17 mouse cellular contexts compared by ENCODE assay signal in genomic region chr6:51181905-51182304, GRCm38 (mm10).
DNase-seq lines count a peak whose midpoint lies in the region; ATAC-seq and TF ChIP-seq lines count a peak whose summit lies in the region.
"Had no signal": no experiment of that assay in that cellular context is flagged by ENCODE, and none has a peak within 500 bp of the region (broad histone marks: within the 10 kb centered on the region; RNA-seq: fewer than 3 reads in every experiment).

No protein-coding gene starts in this region.

- no peak for TF ChIP-seq POLR2A in lung, adult 2 months (IDR thresholded peaks at IDR 0.05; ENCODE audit: borderline replicate concordance, extremely low read depth, low read depth, low read length)

- peaks cover 91% of the 10 kb centered on the region for H3K27me3 ChIP-seq in forebrain, postnatal 0 days (ENCODE audit: insufficient read depth, low read length)
- peaks cover 78% of the 10 kb centered on the region for H3K27me3 ChIP-seq in forebrain, embryonic 14.5 days (replicated peaks; ENCODE audit: control insufficient read depth, insufficient read depth, low read length)
- peaks cover 74% of the 10 kb centered on the region for H3K27me3 ChIP-seq in lung, embryonic 14.5 days (ENCODE audit: insufficient read depth, low read length)
- peaks cover 19% of the 10 kb centered on the region for H3K27me3 ChIP-seq in limb, embryonic 10.5 days (ENCODE audit: low read depth, poor library complexity, severe bottlenecking)

- no peaks in the 10 kb centered on the region for H3K9me3 ChIP-seq in forebrain, postnatal 0 days (ENCODE audit: low read length)
- H3K9me3 ChIP-seq in forebrain, embryonic 14.5 days (replicated peaks; ENCODE audit: control insufficient read depth, low read length): no peaks in the 10 kb centered on the region
- H3K9me3 ChIP-seq in lung, embryonic 14.5 days (ENCODE audit: low read depth, low read length): no peaks in the 10 kb centered on the region
- no peaks in the 10 kb centered on the region for H3K9me3 ChIP-seq in ES-E14 (ENCODE audit: control insufficient read depth, insufficient read depth, low read depth, low read length)
- no peaks in the 10 kb centered on the region for H3K9me3 ChIP-seq in limb, embryonic 10.5 days (replicated peaks)
- H3K9me3 ChIP-seq: embryonic facial prominence, embryonic 10.5 days; forebrain, embryonic 13.5 days; heart, embryonic 10.5 days; heart, embryonic 15.5 days; hindbrain, embryonic 15.5 days; intestine, embryonic 15.5 days had no signal

- no peaks in the 10 kb centered on the region for H3K4me1 ChIP-seq in forebrain, postnatal 0 days (ENCODE audit: insufficient read depth)
- no peaks in the 10 kb centered on the region for H3K4me1 ChIP-seq in forebrain, embryonic 14.5 days (ENCODE audit: control insufficient read depth, insufficient read depth, low read length)
- no peaks in the 10 kb centered on the region for H3K4me1 ChIP-seq in lung, embryonic 14.5 days (ENCODE audit: insufficient read depth)
- no peaks in the 10 kb centered on the region for H3K4me1 ChIP-seq in lung, adult 2 months (ENCODE audit: control insufficient read depth, insufficient read depth, low read length)
- 0 out of 4 replicates have a peak, but pooled peaks cover 0 to 2% of the 10 kb centered on the region in 2 experiments for H3K4me1 ChIP-seq in ES-E14 (ENCODE audit: control insufficient read depth in 2 of 2, insufficient read depth in 2 of 2, low read length in 2 of 2, poor library complexity in 1 of 2)
- peaks cover 77% of the 10 kb centered on the region for H3K4me1 ChIP-seq in limb, embryonic 10.5 days
- H3K4me1 ChIP-seq: forebrain, embryonic 13.5 days; heart, embryonic 10.5 days; hindbrain, embryonic 15.5 days; intestine, embryonic 15.5 days had no signal

- H3K4me2 ChIP-seq in forebrain, postnatal 0 days (ENCODE audit: low read depth): no peak overlapping the region
- H3K4me2 ChIP-seq in forebrain, embryonic 14.5 days (ENCODE audit: low read length): no peak overlapping the region
- H3K4me2 ChIP-seq in lung, embryonic 14.5 days: no peak overlapping the region
- H3K4me2 ChIP-seq: forebrain, embryonic 13.5 days; heart, embryonic 15.5 days; hindbrain, embryonic 15.5 days; intestine, embryonic 15.5 days had no signal

- no peaks in the 10 kb centered on the region for H3K36me3 ChIP-seq in forebrain, postnatal 0 days (ENCODE audit: insufficient read depth)
- no peaks in the 10 kb centered on the region for H3K36me3 ChIP-seq in forebrain, embryonic 14.5 days (ENCODE audit: control insufficient read depth, insufficient read depth, low read length)
- H3K36me3 ChIP-seq in lung, embryonic 14.5 days (ENCODE audit: insufficient read depth): no peaks in the 10 kb centered on the region
- no peaks in the 10 kb centered on the region for H3K36me3 ChIP-seq in ES-E14 (ENCODE audit: control insufficient read depth, insufficient read depth, low read length, poor library complexity, severe bottlenecking)
- no peaks in the 10 kb centered on the region for H3K36me3 ChIP-seq in limb, embryonic 10.5 days
- H3K36me3 ChIP-seq: embryonic facial prominence, embryonic 10.5 days; heart, embryonic 10.5 days; heart, embryonic 15.5 days; hindbrain, embryonic 15.5 days; intestine, embryonic 15.5 days had no signal

- in situ Hi-C loops in ES-E14 (cut with MboI; ENCODE audit: low sequenced_read_pairs in 2 of 2, unreplicated experiment in 2 of 2): no loop called here

- TF ChIP-seq CTCF in forebrain, postnatal 0 days (IDR thresholded peaks at IDR 0.05; ENCODE audit: low read depth): no peak
- TF ChIP-seq CTCF in lung, embryonic 14.5 days (IDR thresholded peaks at IDR 0.05; ENCODE audit: low read depth): no peak
- TF ChIP-seq CTCF in lung, adult 2 months (IDR thresholded peaks at IDR 0.05; ENCODE audit: insufficient read depth, low read length): no peak

- no peak for ATAC-seq in forebrain, postnatal 0 days
- no peak for ATAC-seq in forebrain, embryonic 14.5 days
- ATAC-seq in lung, embryonic 14.5 days (ENCODE audit: insufficient read depth): no peak
- ATAC-seq: forebrain, embryonic 13.5 days; intestine, embryonic 15.5 days had no signal

- no peak overlapping the region for H3K27ac ChIP-seq in forebrain, postnatal 0 days (ENCODE audit: low read depth, low read length)
- H3K27ac ChIP-seq in forebrain, embryonic 14.5 days (ENCODE audit: low read depth, low read length): no peak overlapping the region
- no peak overlapping the region for H3K27ac ChIP-seq in lung, embryonic 14.5 days (ENCODE audit: low read depth)
- no peak overlapping the region for H3K27ac ChIP-seq in ES-E14 (ENCODE audit: insufficient read depth, low read depth, low read length, poor library complexity, severe bottlenecking)
- H3K27ac ChIP-seq in limb, embryonic 10.5 days: peak overlapping the region; percentile 91
- H3K27ac ChIP-seq: embryonic facial prominence, embryonic 10.5 days; forebrain, embryonic 13.5 days; heart, embryonic 10.5 days; heart, embryonic 15.5 days; hindbrain, embryonic 15.5 days; intestine, embryonic 15.5 days had no signal

- H3K9ac ChIP-seq in forebrain, postnatal 0 days: no peak overlapping the region
- no peak overlapping the region for H3K9ac ChIP-seq in forebrain, embryonic 14.5 days (ENCODE audit: low read length)
- H3K9ac ChIP-seq in lung, embryonic 14.5 days: no peak overlapping the region
- H3K9ac ChIP-seq in ES-E14 (ENCODE audit: insufficient read depth, low read depth, low read length, poor library complexity, severe bottlenecking): no peak overlapping the region
- H3K9ac ChIP-seq: forebrain, embryonic 13.5 days; heart, embryonic 15.5 days; hindbrain, embryonic 15.5 days; intestine, embryonic 15.5 days had no signal

- WGBS in forebrain, postnatal 0 days: 26% methylated on average over 10 of the region's 10 CpGs
- 23% methylated on average over 10 of the region's 10 CpGs for WGBS in forebrain, embryonic 14.5 days
- WGBS in lung, embryonic 14.5 days: 24% methylated on average over 10 of the region's 10 CpGs
- 30% methylated on average over 10 of the region's 10 CpGs for WGBS in lung, adult 2 months
- WGBS in limb, embryonic 10.5 days: 23% methylated on average over 10 of the region's 10 CpGs

- DNase-seq in forebrain, postnatal 0 days: peak; percentile 51
- DNase-seq in forebrain, embryonic 14.5 days (ENCODE audit: low spot score): no peak
- peak; percentile 40 for DNase-seq in lung, embryonic 14.5 days
- no peak for DNase-seq in lung, adult 2 months
- DNase-seq in ES-E14 (ENCODE audit: low read depth, low spot score): no peak
- DNase-seq in limb, embryonic 10.5 days (ENCODE audit: low spot score): no peak
- no peak for DNase-seq in left cerebral cortex, adult 8-10 months (ENCODE audit: low spot score in 2 of 2)
- DNase-seq: adrenal gland, adult 2 months; adrenal gland, postnatal 25 days; cerebellum, adult 2 months; heart, postnatal 14 days had no signal

- H3K4me3 ChIP-seq in forebrain, postnatal 0 days (ENCODE audit: low read depth, low read length): no peak overlapping the region
- no peak overlapping the region for H3K4me3 ChIP-seq in forebrain, embryonic 14.5 days (ENCODE audit: low read depth, low read length)
- H3K4me3 ChIP-seq in lung, embryonic 14.5 days (ENCODE audit: low read depth, low read length): no peak overlapping the region
- no peak overlapping the region for H3K4me3 ChIP-seq in lung, adult 2 months (replicated peaks; ENCODE audit: extremely low read depth, low read depth, low read length)
- H3K4me3 ChIP-seq in ES-E14 (ENCODE audit: insufficient read depth in 1 of 2, low read depth in 1 of 2, low read length in 2 of 2, poor library complexity in 1 of 2, severe bottlenecking in 1 of 2): no peak overlapping the region
- H3K4me3 ChIP-seq in limb, embryonic 10.5 days: 0 out of 2 replicates have a peak overlapping the region, but pooled peaks have one; percentile 19
- H3K4me3 ChIP-seq: embryonic facial prominence, embryonic 10.5 days; forebrain, embryonic 13.5 days; heart, embryonic 10.5 days; heart, embryonic 15.5 days; hindbrain, embryonic 15.5 days; intestine, embryonic 15.5 days had no signal

TF ChIP-seq in ES-E14, 5 proteins besides CTCF, POLR2A, EP300 and RAD21:
- no peak for TF ChIP-seq CHD2 (IDR thresholded peaks at IDR 0.05; ENCODE audit: low read depth, low read length)
- no peak for TF ChIP-seq HCFC1 (IDR thresholded peaks at IDR 0.05; ENCODE audit: borderline replicate concordance, insufficient read depth, low read length)
- TF ChIP-seq ZNF384 (IDR thresholded peaks at IDR 0.05; ENCODE audit: low read depth, low read length): peak; percentile 55
- TF ChIP-seq ZC3H11A (IDR thresholded peaks at IDR 0.05; ENCODE audit: borderline replicate concordance, low read depth, low read length): no peak
- TF ChIP-seq MAFK (IDR thresholded peaks at IDR 0.05; ENCODE audit: insufficient read depth, low read depth, low read length): no peak

Comparison
In these comparisons a context has a peak if more than half of its experiments do, and no peak if none do; other contexts are left out.
1. DNase-seq: peak in forebrain, postnatal 0 days (single experiment) and lung, embryonic 14.5 days (single experiment); none in forebrain, embryonic 14.5 days (single experiment), lung, adult 2 months (single experiment), ES-E14 (single experiment), limb, embryonic 10.5 days (single experiment) and left cerebral cortex, adult 8-10 months (0 of 2).